Mouse (Mus musculus) hematopoietic stem cell, adult 5-6 weeks (primary cell): ENCODE measurements around the gene Dpagt1. TPM values are rescaled to one million over a fixed set of nuclear protein-coding genes. Genes with fewer than 3 reads are reported as not detected.
A peak's percentile ranks its signal among the peaks of the same experiment; 100 is the strongest.
"Not testable (repeated sequence)": the region's sequence is repeated elsewhere in the genome, so short reads cannot be mapped to it uniquely, and the experiment has no call there.

Source experiments
- ATAC-seq, 2 experiments: fragments of 125-278 bp in 1 of 2; replicated peaks in 1 of 2; 2 replicates each; pipeline ENCODE4 v1.8.0; 2016 to 2017; ENCODE audit warnings: inconsistent platforms in 2 of 2, mild to moderate bottlenecking in 2 of 2, moderate number of reproducible peaks in 2 of 2, low read depth in 1 of 2, moderate TSS enrichment in 1 of 2; ENCODE audit not compliant: low FRiP score in 2 of 2, poor library complexity in 2 of 2, severe bottlenecking in 2 of 2, insufficient read depth in 1 of 2, low TSS enrichment in 1 of 2
- total RNA-seq: library from RNA; stranded (forward); fragments of 172-1452, 232-1000 nt; gene quantifications from 2 replicates; pipeline ENCODE4 v1.2.3, GENCODE M21; 2017

The Dpagt1 gene
- total RNA-seq, 1 experiment from 2014 or later = 17.4 TPM

DNA sequence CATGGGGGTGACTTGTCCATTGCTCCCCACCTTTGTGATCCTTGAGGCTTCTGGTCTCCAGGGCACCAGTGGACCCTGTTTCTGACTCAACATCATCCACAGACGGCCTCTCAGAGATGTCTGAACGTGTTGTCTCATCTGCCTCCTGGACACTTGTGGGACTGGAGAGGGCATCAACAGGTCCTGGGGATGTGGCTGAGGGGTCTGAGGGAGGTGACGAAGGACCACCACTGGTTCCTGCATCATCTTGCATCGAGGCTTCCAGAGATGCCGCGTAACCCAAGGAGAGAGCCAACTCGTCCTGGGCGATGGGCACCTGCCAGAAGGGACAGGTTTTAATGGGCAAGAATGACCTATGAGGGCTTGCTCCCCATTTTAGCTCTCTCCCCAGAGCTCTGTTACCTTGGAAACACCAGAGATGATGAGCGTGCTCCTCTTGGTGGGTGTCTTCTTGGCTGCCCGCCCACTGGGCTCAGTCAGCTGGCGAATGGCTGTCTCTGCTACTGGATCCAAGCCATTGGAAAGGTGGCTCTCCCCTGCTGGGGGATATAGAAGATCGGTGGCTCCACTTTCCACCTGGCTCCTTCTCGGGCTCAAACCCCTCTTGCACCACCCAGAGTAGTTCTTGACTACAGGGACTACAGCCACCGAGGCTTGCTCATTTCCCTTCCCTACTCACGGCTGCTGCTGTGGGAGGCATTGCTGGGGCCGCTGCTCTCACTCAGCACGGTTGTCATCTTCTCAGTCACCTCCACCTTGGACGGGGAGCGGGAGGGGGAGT is 12.2 kb upstream of the Dpagt1 start:
- no peak for ATAC-seq

DNA sequence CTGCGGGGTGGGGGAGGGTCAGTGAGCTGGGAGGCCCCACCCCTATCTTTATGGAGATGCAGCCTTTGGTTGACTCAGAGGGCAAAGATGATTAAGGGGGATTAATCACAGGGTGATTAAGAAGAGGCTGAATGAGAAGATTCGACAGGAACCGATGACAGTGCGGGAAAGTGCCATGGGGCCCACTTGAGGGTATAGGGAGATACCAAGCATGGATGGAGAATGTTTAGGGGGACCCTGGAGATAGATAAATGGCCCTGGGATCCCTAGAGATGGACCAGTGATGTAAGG is 11.6 kb upstream of the Dpagt1 start:
- ATAC-seq = no peak

DNA sequence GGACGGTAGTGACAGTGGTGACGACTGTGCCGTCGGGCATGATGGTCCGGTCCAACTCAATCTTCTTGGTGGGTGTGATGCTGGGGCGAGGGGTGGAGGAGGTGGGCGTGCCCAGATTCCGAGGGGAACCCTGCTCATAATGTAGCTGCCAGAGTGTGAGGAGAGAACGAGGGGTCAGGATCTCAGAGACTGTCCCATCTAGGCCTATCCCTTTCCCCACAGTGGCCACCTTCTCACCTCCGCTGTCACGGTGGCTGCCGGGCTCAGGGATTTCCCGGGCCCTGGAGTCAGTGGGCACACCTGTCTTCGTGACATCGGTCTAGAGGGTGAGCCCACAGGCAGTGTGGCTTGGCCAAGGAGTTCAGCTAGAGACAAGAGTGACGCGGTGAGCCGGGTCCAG is 10.9 kb upstream of the Dpagt1 start:
- ATAC-seq = no peak

DNA sequence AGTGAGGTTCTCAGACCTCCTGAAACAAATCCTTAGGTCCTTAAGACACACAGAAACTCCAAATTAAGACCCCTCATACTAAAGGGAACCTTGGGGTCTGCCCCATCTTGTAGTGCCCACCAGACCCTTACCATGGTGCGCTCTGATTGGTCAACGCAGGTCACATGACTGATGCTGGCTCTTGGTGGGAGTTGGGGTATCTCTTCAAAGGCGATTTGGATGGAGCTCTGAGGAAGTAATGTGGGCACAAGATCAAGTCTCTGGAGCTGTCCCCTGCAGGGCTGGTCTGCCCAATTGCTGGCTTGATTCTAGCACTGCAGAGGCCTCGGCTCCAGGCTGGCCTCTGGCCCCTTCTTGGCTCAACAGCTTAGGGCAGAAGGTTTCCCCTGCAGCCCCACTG is 8.4 kb upstream of the Dpagt1 start:
- no peak for ATAC-seq

DNA sequence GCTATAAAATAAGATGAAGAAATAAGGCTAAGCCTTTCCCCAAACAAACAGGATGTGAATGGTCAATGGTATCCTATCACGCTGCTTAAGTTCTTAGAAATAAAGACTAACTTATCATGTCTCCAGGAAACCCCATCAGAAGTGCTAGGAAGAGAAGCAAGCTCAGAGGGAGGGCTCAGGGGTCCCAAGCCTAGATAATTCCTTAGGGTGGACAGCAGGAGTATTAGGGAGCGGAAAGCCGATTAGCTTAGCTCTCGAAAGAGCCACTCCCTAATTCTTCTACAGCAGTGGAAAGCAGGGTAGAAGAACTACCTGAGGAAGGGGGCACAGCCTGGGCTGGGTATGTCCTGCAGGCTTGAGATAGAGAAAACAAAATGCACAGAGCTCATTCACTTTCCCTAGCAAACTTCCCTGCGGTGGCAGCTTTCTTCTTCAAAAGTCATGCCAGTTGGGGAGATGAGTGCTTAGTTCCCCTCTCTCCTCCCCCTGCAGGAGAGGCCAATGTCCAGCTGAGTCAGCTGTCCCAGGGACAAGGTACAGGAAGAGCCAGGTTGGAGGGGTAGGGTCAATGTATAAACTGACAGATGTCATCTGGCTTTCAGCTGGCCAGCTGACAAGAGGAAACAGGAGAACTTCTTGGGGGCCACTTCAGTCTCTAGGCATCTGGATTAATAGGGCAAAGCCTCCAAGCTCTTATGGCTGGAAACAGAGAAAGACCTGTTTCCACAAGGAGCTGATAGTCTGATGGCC is 7.6 kb upstream of the Dpagt1 start:
- ATAC-seq = no peak

DNA sequence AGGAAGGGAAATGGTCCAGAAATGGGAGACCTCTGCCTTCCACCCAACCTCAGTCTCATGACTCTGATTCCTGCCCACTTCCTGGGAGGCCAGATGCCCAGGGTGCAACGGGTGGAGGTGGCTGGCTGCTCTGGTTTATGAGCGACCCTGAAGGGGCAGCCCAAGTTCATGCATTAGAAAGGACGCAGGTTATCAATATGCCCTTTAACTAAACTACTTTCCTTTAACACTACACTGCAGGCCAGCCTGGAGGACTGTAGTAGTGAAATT is 7.1 kb upstream of the Dpagt1 start:
- no peak for ATAC-seq

DNA sequence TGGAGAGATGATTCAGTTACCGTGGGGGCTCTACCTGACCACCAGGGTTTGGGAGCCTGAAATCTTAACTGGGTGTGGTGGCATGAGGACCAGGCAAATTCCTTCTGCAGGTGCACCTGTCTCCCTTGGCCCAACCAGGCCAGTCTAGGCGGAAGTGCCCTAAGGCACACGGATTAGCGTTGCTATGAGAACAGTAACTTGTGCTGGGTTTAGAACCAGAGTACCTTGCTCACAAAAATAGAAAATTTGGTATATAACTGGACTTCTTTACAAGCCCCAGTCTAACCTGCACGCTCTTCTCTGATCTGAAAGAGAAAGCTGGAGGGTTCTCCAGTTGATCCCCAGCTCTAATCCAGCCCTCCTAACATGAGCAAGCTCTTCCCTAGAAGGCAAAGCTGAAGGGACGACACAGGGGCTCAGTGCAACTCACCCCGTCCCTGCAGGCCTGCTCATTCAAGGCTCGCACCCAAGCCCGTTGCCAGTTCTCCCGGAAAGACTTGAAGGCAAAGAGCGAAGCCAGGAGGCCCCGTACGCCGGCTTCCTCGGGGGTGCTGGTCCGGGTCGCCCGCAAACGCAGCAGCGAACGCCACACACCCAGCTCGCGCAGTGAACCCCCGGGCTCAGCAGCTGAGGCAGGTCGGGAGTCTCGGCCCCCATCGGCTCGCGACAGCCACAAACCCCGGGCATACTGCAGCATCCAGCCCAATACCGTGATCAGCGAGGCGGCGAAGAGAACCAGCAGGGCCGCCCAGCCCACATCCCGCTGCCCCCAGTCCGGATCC is 6.5 kb upstream of the Dpagt1 start:
- ATAC-seq = no peak; a peak in 2 of 4 replicates

DNA sequence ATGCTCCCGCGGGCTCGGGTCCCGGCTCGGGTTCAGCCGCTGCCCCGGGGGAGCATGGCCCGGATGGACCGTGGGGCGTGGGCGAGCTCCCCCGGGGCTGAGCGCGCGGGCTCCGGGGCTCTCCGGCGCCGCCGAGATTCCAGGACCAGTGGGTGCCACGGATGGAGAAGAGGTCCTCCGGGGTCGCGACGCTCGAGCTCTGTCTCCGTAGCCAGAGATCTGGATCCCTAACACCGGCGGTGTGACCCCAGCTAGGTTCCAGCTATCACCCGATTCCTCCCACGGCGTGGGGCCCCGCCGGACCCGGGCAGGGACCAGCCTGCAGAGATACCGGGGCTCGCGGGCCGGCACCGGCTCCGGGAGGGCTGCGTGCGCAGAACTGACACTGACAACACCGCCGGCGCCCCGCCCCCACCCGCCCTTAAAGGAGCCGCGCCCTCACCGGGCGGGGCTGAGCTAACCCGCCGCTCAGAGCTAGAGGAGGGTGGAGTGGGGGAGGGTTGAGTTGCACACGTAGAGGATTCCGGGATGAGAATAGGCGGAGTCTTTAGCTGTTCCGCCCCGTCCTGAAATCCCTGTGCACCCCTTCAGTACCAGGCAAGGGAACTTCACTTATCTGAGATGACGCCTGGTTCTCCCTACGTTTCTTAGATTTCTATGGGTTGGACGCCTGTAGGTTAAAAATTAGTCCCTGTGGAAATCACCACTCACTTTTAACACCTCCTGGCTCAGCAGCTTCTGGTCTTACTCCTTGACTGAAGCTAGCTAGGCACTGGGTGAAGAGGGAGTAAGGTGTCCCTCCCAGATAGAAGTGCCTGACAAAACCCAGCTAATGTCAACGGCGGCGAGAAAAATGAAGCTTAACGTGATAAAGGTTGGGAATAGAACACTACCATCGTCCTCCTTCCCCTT is 5.7 kb upstream of the Dpagt1 start, which contains the start of gene C2cd2l:
Gene C2cd2l (minus strand): TSS at position 399 of the 912 bp plus-strand sequence.
- ATAC-seq = peak; percentile 71 to 84

DNA sequence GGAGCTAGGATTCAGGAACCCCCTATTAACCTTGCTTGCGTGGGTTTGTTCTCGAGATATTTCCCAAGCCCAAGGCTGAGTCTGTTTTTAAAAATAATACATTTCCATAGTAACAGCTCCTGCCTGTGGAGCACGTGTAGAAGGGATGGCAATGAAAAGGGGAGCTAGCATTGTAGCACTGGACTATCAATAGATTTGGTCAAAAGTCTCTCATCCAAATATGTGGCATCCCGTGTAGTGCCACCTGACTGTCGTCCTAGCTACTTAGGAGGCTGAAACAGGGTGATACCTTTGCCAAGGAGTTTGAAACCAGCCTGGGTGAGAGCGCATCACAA is 5.1 kb upstream of the Dpagt1 start:
- no peak; a peak in 1 of 4 replicates for ATAC-seq

DNA sequence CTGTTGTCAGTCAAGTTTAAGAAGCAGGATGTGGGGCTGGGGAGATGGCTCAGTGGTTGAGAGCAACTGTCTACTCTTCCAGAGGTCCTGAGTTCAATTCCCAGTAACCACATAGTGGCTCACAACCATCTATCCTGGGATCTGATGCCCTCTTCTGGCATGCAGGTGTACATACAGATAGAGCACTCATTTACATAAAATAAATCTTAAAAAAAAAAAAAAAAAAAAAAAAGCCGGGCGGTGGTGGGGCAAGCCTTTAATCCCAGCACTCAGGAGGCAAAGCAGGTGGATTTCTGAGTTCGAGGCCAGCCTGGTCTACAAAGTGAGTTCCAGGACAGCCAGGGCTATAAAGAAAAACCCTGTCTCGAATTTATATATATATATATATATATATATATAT is 2.2 kb upstream of the Dpagt1 start:
- not testable (repeated sequence) for ATAC-seq

DNA sequence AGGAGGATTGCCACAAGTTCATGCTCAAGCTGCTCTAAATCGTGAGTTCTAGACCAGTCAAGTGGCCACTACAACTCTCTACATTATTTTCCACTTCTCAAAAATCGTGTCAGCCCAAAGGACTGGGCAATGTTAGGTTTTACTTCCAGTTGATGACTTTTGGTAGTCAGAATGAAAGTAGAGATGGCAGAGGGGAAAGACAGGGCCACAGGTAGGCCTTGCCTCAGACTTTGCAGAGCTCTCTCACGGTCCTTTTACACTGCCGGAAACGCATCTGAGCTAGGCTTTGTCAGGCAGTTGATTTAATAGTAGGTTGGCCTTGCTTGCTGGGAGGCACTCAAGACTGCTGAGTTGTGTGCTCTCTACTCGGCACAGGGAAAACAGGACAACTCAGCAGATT is 1.7 kb upstream of the Dpagt1 start:
- no peak for ATAC-seq

DNA sequence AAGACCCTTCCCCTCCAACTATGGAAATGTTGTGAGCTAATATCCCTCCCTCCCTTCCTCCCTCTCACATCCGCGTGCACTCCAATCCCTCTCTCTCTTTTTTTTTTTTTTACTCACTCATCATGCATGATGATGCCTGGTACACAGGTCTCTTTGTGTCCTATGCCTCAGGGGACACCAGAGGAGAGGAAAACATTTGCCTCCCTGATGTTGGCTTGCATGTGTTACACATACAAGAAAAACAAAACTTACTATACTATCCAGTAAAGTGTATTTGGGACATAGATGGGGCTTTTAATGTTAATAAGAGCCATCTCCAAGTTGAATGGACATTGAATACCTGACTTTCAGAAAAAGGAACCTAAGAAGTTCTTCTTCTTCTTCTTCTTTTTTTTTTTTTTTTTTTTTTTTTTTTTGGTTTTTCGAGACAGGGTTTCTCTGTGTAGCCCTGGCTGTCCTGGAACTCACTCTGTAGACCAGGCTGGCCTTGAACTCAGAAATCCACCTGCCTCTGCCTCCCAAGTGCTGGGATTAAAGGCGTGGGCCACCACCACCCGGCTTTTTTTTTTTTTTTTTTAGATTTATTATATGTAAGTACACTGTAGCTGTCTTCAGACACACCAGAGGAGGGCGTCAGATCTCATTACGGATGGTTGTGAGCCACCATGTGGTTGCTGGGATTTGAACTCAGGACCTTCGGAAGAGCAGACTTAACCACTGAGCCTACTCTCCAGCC is 619 bp upstream of the Dpagt1 start:
- not testable (repeated sequence) for ATAC-seq

DNA sequence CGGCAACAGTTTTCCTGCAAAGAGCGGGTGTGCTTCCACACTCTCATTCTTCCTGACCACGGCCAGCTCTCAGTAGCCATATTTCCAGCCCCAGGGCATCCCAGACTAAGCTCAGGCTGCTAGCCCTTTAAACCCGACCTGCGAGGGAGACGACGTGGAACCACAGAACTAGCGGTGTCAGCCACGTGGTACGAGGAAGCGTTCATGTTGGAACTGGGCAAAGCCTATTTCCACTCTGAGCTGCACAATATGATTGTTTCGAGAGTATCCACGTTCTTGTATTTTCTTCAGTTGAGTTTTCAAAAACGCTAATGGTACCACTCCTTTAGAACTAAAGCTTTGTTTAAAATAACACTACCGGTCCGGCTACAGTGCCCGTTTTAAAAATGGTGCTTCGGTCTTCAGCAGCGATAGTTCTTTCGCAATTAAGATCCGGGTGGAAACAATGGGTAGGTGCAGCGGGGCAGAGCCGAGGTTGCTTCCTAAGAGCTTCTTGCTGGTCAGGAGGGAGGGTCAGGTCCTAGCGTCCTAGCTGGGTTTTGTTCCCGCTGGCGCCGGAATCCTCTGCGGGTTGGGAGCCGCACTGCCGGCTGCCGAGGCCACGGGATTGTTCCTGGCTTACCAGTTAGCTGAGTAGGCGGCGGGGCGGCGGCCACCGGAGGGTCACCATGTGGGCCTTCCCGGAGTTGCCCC is 698 bp downstream of the Dpagt1 start:
- ATAC-seq = peak; percentile 91 to 93

DNA sequence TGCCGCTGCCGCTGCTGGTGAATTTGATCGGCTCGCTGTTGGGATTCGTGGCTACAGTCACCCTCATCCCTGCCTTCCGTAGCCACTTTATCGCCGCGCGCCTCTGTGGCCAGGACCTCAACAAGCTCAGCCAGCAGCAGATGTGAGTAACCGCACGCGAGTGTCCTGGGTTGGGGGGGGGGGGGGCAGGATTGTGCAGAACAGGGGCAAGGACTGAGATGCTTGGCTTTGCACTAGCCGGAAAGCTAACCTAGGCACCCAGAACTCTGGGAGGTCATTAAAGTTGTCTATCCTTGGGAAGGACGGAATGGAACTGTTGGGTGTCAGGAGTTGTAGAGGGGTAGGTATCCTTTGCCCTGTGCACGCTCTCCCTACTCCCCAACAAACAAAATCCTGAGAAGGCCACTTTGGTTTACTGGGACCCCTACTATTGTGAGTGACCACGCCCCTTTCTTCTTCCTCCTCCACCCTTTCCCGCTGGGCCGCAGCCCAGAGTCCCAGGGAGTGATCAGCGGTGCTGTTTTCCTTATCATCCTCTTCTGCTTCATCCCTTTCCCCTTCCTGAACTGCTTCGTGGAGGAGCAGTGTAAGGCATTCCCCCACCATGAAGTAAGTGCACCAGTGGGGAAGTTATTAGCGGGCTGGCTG is 1.4 kb downstream of the Dpagt1 start:
- no peak; a peak in 1 of 4 replicates for ATAC-seq

DNA sequence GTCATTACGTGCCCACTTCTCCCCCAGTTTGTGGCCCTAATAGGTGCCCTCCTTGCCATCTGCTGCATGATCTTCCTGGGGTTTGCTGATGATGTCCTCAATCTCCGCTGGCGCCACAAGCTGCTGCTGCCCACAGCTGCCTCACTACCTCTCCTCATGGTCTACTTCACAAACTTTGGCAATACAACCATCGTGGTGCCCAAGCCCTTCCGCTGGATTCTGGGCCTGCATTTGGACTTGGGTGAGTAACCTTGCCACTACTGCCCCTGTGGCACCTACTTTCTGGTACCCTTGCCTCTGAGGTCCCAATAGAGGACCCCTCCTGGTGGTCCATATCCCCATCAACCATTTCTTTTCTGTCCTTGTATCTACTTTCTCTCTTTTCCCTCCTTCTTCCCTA is 2.1 kb downstream of the Dpagt1 start:
- ATAC-seq = no peak

DNA sequence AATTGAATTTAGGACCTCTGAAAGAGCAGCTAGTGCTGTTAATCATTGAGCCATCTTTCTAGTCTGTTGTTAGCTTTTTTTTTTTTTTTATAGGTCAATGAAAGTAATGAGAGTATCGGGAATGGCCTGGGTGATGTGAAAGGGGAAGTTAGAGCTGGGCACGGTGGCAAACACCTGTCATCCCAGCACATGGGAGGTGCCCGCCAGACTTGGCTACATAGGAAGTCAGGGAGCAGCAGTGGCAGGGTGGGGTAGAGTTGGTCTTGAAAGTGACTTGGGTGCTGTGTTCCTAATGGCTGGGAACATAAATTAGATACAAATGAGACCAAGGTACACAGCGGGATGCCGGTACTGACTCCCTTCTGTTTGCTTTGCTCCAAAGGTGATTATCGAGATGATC is 4.9 kb downstream of the Dpagt1 start:
- ATAC-seq = no peak
